Mouse (Mus musculus) MEL (cell line): ENCODE measurements at regions not wholly inside any gene's neighbourhood (a gene's known extent, or its start where the extent isn't known, plus 50 kb on each side); places are given as distances from the start of the nearest gene placed in this dataset.

Experiments used
- DNase-seq: peaks from one replicate; pipeline ENCODE4 v3.0.0; 2011; ENCODE audit warnings: low read depth, low spot score
- H3K27ac ChIP-seq: 2 replicates; pipeline ENCODE4 v1.5.1; 2012; ENCODE audit warnings: low read depth, mild to moderate bottlenecking, control low read depth, low read length, moderate library complexity; ENCODE audit not compliant: control insufficient read depth
- H3K27me3 ChIP-seq, 2 experiments: fragments of 150-350 bp in 1 of 2; sonication (generic) in 1 of 2; 2 replicates each; pipeline ENCODE4 v1.6.1; 2012; ENCODE audit warnings: low read length in 2 of 2, mild to moderate bottlenecking in 2 of 2, improper control_type of control experiment in 1 of 2, moderate library complexity in 1 of 2; ENCODE audit not compliant: insufficient read depth in 2 of 2, control insufficient read depth in 1 of 2
- H3K36me3 ChIP-seq, 2 experiments: 2 replicates each; pipeline ENCODE4 v1.6.1; 2012 to 2014; ENCODE audit warnings: low read length in 2 of 2, improper control_type of control experiment in 1 of 2, inconsistent platforms in 1 of 2, mild to moderate bottlenecking in 1 of 2; ENCODE audit not compliant: insufficient read depth in 2 of 2, control insufficient read depth in 1 of 2
- H3K4me1 ChIP-seq, 2 experiments: fragments of 150-350 bp in 1 of 2; sonication (generic) in 1 of 2; 2 replicates each; pipeline ENCODE4 v1.6.1; 2012; ENCODE audit warnings: low read length in 2 of 2, improper control_type of control experiment in 1 of 2, mild to moderate bottlenecking in 1 of 2; ENCODE audit not compliant: insufficient read depth in 2 of 2, control insufficient read depth in 1 of 2
- H3K4me3 ChIP-seq, 2 experiments: fragments of 150-350 bp in 1 of 2; sonication (generic) in 1 of 2; 2 replicates each; pipeline ENCODE4 v1.5.1; 2012; ENCODE audit warnings: low read depth in 2 of 2, low read length in 2 of 2, mild to moderate bottlenecking in 2 of 2, moderate library complexity in 2 of 2, control low read depth in 1 of 2, improper control_type of control experiment in 1 of 2; ENCODE audit not compliant: control insufficient read depth in 1 of 2, insufficient read depth in 1 of 2
- H3K79me2 ChIP-seq: 2 replicates; pipeline ENCODE4 v1.6.1; 2012; ENCODE audit warnings: mild to moderate bottlenecking, low read length, moderate library complexity; ENCODE audit not compliant: control insufficient read depth, poor library complexity, insufficient read depth
- H3K9ac ChIP-seq: 2 replicates; pipeline ENCODE4 v1.6.1; 2012; ENCODE audit warnings: low read depth, mild to moderate bottlenecking, control low read depth, low read length, moderate library complexity; ENCODE audit not compliant: control insufficient read depth, poor library complexity, severe bottlenecking
- H3K9me3 ChIP-seq: fragments of 150-350 bp; sonication (generic); replicated peaks from 2 replicates; pipeline ENCODE4 v1.6.1; 2012; ENCODE audit warnings: mild to moderate bottlenecking, low read length, improper control_type of control experiment, moderate library complexity; ENCODE audit not compliant: insufficient read depth
- CHD1 ChIP-seq: IDR thresholded peaks from 2 replicates; pipeline ENCODE4 v1.6.1; 2012; ENCODE audit warnings: low read depth, mild to moderate bottlenecking, inconsistent platforms, low read length, improper control_type of control experiment
- CHD2 ChIP-seq: IDR thresholded peaks from 2 replicates; pipeline ENCODE4 v1.6.1; 2011; ENCODE audit warnings: low read length, improper control_type of control experiment
- CTCF ChIP-seq, 3 experiments: IDR thresholded peaks in 2 of 3; conservative IDR thresholded peaks in 1 of 3; 2 replicates each; pipeline ENCODE4 v1.5.1; 2011 to 2012; ENCODE audit warnings: low read length in 3 of 3, low read depth in 2 of 3, mild to moderate bottlenecking in 2 of 3, improper control_type of control experiment in 1 of 3, inconsistent platforms in 1 of 3, mixed read lengths in 1 of 3, moderate library complexity in 1 of 3; ENCODE audit not compliant: control insufficient read depth in 1 of 3, insufficient read depth in 1 of 3, poor library complexity in 1 of 3, severe bottlenecking in 1 of 3
- EP300 ChIP-seq, 2 experiments: IDR thresholded peaks; 2 replicates each; pipeline ENCODE4 v1.6.1; 2011; ENCODE audit warnings: improper control_type of control experiment in 2 of 2, low read length in 2 of 2, low read depth in 1 of 2, mild to moderate bottlenecking in 1 of 2
- ETS1 ChIP-seq: IDR thresholded peaks from 2 replicates; pipeline ENCODE4 v1.6.1; 2012; ENCODE audit warnings: low read depth, mild to moderate bottlenecking, inconsistent platforms, low read length, improper control_type of control experiment, moderate library complexity
- GATA1 ChIP-seq: IDR thresholded peaks from 2 replicates; pipeline ENCODE4 v1.6.1; 2011; ENCODE audit warnings: low read depth, low read length, improper control_type of control experiment
- JUND ChIP-seq: IDR thresholded peaks from 2 replicates; pipeline ENCODE4 v1.6.1; 2011; ENCODE audit warnings: low read depth, mild to moderate bottlenecking, improper control_type of control experiment, low read length
- KAT2A ChIP-seq: conservative IDR thresholded peaks from 2 replicates; pipeline ENCODE4 v1.6.1; 2012; ENCODE audit warnings: low read depth, low read length, improper control_type of control experiment, inconsistent platforms
- MXI1 ChIP-seq: IDR thresholded peaks from 2 replicates; pipeline ENCODE4 v1.6.1; 2011; ENCODE audit warnings: mild to moderate bottlenecking, low read depth, low read length, improper control_type of control experiment
- MYB ChIP-seq: IDR thresholded peaks from 2 replicates; pipeline ENCODE4 v1.6.1; 2011; ENCODE audit warnings: mild to moderate bottlenecking, low read depth, low read length, improper control_type of control experiment
- MYC ChIP-seq: IDR thresholded peaks from 2 replicates; pipeline ENCODE4 v1.6.1; 2011; ENCODE audit warnings: low read depth, mild to moderate bottlenecking, low read length, improper control_type of control experiment, moderate library complexity
- POLR2AphosphoS2 ChIP-seq: IDR thresholded peaks from 2 replicates; pipeline ENCODE4 v1.6.1; 2011; ENCODE audit warnings: low read length, improper control_type of control experiment
- POLR2AphosphoS5 ChIP-seq: IDR thresholded peaks from 2 replicates; pipeline ENCODE4 v1.6.1; 2012; ENCODE audit warnings: low read depth, borderline replicate concordance, mild to moderate bottlenecking, inconsistent platforms, low read length, moderate library complexity, mixed read lengths
- RCOR1 ChIP-seq: IDR thresholded peaks from 2 replicates; pipeline ENCODE4 v1.6.1; 2012; ENCODE audit warnings: low read depth, mild to moderate bottlenecking, inconsistent platforms, low read length, improper control_type of control experiment
- SIN3A ChIP-seq: IDR thresholded peaks from 2 replicates; pipeline ENCODE4 v1.6.1; 2012; ENCODE audit warnings: low read length, improper control_type of control experiment, inconsistent platforms
- SMC3 ChIP-seq: IDR thresholded peaks from 2 replicates; pipeline ENCODE4 v1.6.1; 2011; ENCODE audit warnings: low read depth, low read length, improper control_type of control experiment
- TAL1 ChIP-seq: IDR thresholded peaks from 2 replicates; pipeline ENCODE4 v1.6.1; 2012; ENCODE audit warnings: mild to moderate bottlenecking, inconsistent platforms, low read length, moderate library complexity, mixed read lengths
- TBP ChIP-seq: IDR thresholded peaks from 2 replicates; pipeline ENCODE4 v1.8.0; 2011; ENCODE audit warnings: low read depth, low read length, improper control_type of control experiment
- TCF12 ChIP-seq: IDR thresholded peaks from 2 replicates; pipeline ENCODE4 v1.6.1; 2014; ENCODE audit warnings: low read depth, mild to moderate bottlenecking, inconsistent platforms, low read length, improper control_type of control experiment, moderate library complexity
- USF1 ChIP-seq: IDR thresholded peaks from 2 replicates; pipeline ENCODE4 v1.6.1; 2014; ENCODE audit warnings: low read depth, mild to moderate bottlenecking, inconsistent platforms, low read length, improper control_type of control experiment, moderate library complexity
- ZC3H11A ChIP-seq: IDR thresholded peaks from 2 replicates; pipeline ENCODE4 v1.6.1; 2012; ENCODE audit warnings: low read depth, mild to moderate bottlenecking, inconsistent platforms, low read length, improper control_type of control experiment
- ZNF384 ChIP-seq: IDR thresholded peaks from 2 replicates; pipeline ENCODE4 v1.6.1; 2012; ENCODE audit warnings: low read depth, mild to moderate bottlenecking, inconsistent platforms, low read length, improper control_type of control experiment

GRCm38 (mm10) chr16:74510383-74510782, 98.8 kb upstream of the Robo2 start (continued):
- no peak for TF ChIP-seq MXI1
- no peak for TF ChIP-seq KAT2A
- TF ChIP-seq SMC3: no peak
- no peak for TF ChIP-seq CHD2
- peak; percentile 67 for TF ChIP-seq RCOR1
- no peak for TF ChIP-seq POLR2AphosphoS2
- TF ChIP-seq MYC: no peak
- TF ChIP-seq SIN3A: peak; percentile 87
- no peak for TF ChIP-seq JUND
- no peak for TF ChIP-seq ZNF384
- TF ChIP-seq, all 39 proteins: peak for 7

GRCm38 (mm10) chr16:74509489-74509888, 97.9 kb upstream of the Robo2 start:
- TF ChIP-seq EP300 (IDR thresholded peaks at IDR 0.05; ENCODE audit: low read depth in 1 of 2, low read length in 2 of 2) (peak in 1 of 2 experiments; percentile 76; a peak in 2 of 4 replicates), MYB (no peak), ETS1 (peak; percentile 64), TBP (0 out of 2 replicates have a peak, but pooled peaks have one; percentile 21), RCOR1 (peak; percentile 57; the same call in 1 of the 2 replicates), ZC3H11A (no peak), SIN3A (peak; percentile 18; the same call in 1 of the 2 replicates), MXI1 (no peak), GATA1 (0 out of 2 replicates have a peak, but pooled peaks have one; percentile 28), TCF12 (0 out of 2 replicates have a peak, but pooled peaks have one; percentile 17)
- peak; percentile 55 for DNase-seq
- Histone ChIP-seq H3K27me3 (no peaks in the 10 kb centered on the region), H3K79me2 (no peaks in the 10 kb centered on the region), H3K9ac (no peak overlapping the region), H3K4me1 (peaks cover 13 to 18% of the 10 kb centered on the region in 2 experiments), H3K4me3 (no peak overlapping the region), H3K36me3 (peaks cover 0 to 35% of the 10 kb centered on the region in 2 experiments; a peak in 2 of 4 replicates), H3K9me3 (no peaks in the 10 kb centered on the region), H3K27ac (no peak overlapping the region)

- Histone ChIP-seq H3K4me1 (peaks cover 11 to 15% of the 10 kb centered on the region in 2 experiments), H3K4me3 (no peak overlapping the region), H3K27ac (no peak overlapping the region), H3K27me3 (no peaks in the 10 kb centered on the region), H3K79me2 (no peaks in the 10 kb centered on the region), H3K9ac (no peak overlapping the region), H3K9me3 (no peaks in the 10 kb centered on the region), H3K36me3 (peaks cover 0 to 24% of the 10 kb centered on the region in 2 experiments; a peak in 2 of 4 replicates)
- TF ChIP-seq CTCF (IDR thresholded peaks at IDR 0.05 in 2 of 3, conservative IDR thresholded peaks at IDR 0.05 in 1 of 3; ENCODE audit: control insufficient read depth in 1 of 3, insufficient read depth in 1 of 3, low read depth in 2 of 3, low read length in 3 of 3, poor library complexity in 1 of 3, severe bottlenecking in 1 of 3) (no peak), KAT2A (no peak), MXI1 (no peak), CHD1 (no peak), TAL1 (no peak), POLR2AphosphoS5 (no peak), USF1 (no peak)
- no peak for DNase-seq
These were observed 95.1 kb upstream of the Robo2 start for GRCm38 (mm10) chr16:74506719-74507118.
